Mouse (Mus musculus): ENCODE data around the gene Ccdc15.

- no peak for TF ChIP-seq EP300 (IDR thresholded peaks at IDR 0.05; ENCODE audit: low read depth)
- no peak for TF ChIP-seq CTCF (IDR thresholded peaks at IDR 0.05; ENCODE audit: low read depth)
Measured at GRCm38 (mm10) chr9:37368081-37368830, 20.0 kb upstream of the Ccdc15 start.

All from heart, postnatal 0 days (tissue).